Mouse (Mus musculus) thymus, postnatal 10 days (tissue): ENCODE results near the gene Zic3.

Source experiments
- DNase-seq, 2 experiments: peaks; one replicate each; pipeline ENCODE4 v3.0.0; 2021; ENCODE audit warnings: low spot score in 2 of 2

The Zic3 gene

DNA sequence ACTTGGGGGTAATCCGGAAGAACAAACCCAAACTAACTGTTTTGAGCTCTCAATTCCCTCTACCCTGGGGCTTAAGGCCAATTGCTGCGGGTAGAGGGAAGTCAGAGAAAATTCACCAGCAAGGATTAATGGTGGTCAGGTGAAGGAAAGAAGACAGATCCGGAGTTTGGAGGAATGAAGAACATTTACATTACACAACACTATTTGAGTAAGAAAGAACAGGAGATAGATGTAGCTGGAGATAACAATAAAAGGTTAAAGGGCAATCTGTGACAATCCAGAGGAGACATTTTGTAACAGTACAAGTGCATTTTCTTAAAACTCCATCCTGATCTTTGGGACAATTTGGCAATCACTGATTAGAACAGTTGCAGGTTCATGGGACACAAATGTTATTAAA, 19.4 kb downstream of the Zic3 start:
- DNase-seq, result no peak

DNA sequence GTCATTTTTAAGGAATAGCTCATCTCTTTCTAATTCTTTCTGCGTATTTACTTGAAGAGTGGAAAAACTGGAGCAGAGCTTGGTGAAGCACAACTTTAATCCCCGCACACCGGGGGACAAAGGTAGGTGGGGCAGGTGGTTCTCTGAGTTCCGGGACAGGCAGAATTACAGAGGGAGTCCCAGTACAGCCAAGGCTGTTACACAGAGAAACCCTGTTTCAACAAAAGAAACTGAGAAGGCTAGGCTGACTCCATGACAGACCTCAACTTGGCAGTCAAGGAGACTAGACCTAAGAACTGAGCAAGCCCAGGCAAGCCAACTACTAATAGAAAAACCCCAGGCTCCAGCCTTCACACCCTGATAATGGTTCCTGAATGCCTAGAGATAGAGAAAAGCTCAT, 20.0 kb downstream of the Zic3 start:
- DNase-seq, result no peak
